Mouse (Mus musculus): ENCODE measurements at regions not wholly inside any gene's neighbourhood (a gene's known extent, or its start where the extent isn't known, plus 50 kb on each side); places are given as distances from the start of the nearest gene placed in this dataset.

- no peak for DNase-seq (ENCODE audit: low read depth in 1 of 2, low spot score in 2 of 2)
Observed at GRCm38 (mm10) chr17:7467638-7468037, 82.4 kb upstream of the Unc93a2 start.

GRCm38 (mm10) chr17:7464901-7465300 lies 79.6 kb upstream of the Unc93a2 start:
- no peak for DNase-seq (ENCODE audit: low read depth in 1 of 2, low spot score in 2 of 2)

- DNase-seq (ENCODE audit: low read depth in 1 of 2, low spot score in 2 of 2): no peak
Observed at GRCm38 (mm10) chr17:7461164-7461563, 75.9 kb upstream of the Unc93a2 start.

GRCm38 (mm10) chr17:7456939-7457338 lies 71.7 kb upstream of the Unc93a2 start:
- no peak for DNase-seq (ENCODE audit: low read depth in 1 of 2, low spot score in 2 of 2)

GRCm38 (mm10) chr17:7443822-7444221 lies 58.6 kb upstream of the Unc93a2 start:
- DNase-seq (ENCODE audit: low read depth in 1 of 2, low spot score in 2 of 2): peak in 1 of 2 experiments; percentile 9

- DNase-seq (ENCODE audit: low read depth in 1 of 2, low spot score in 2 of 2): no peak
Observed at GRCm38 (mm10) chr17:7435075-7435474, 49.8 kb upstream of the Unc93a2 start.

Measured in monocyte, adult 2 months (primary cell).